Mouse (Mus musculus) spleen, postnatal 4 days (tissue): ENCODE measurements around the gene Nmb.
A peak's percentile ranks its signal among the peaks of the same experiment; 100 is the strongest.
"Not testable (repeated sequence)": the region's sequence is repeated elsewhere in the genome, so short reads cannot be mapped to it uniquely, and the experiment has no call there.

ENCODE experiments used
- DNase-seq, 2 experiments: peaks; one replicate each; pipeline ENCODE4 v3.0.0; 2022; ENCODE audit warnings: low spot score in 2 of 2

Gene Nmb

GRCm38 (mm10) chr7:80904921-80905515 is at the start of gene Nmb:
Gene Nmb, minus strand, starts transcription at chr7:80905076.
- DNase-seq: peak; percentile 52 to 75

- no peak for DNase-seq
Measured at GRCm38 (mm10) chr7:80954251-80954650, 49.4 kb upstream of the Nmb start.

- no peak for DNase-seq
Measured at GRCm38 (mm10) chr7:80952140-80952539, 47.3 kb upstream of the Nmb start.

- no peak for DNase-seq
Measured at GRCm38 (mm10) chr7:80951461-80951860, 46.6 kb upstream of the Nmb start.

GRCm38 (mm10) chr7:80947445-80948350 is 42.8 kb upstream of the Nmb start, which contains the start of gene Sec11a:
Gene Sec11a, minus strand, starts transcription at chr7:80947780.
- DNase-seq: peak; percentile 91 to 96

- DNase-seq: no peak
Measured at GRCm38 (mm10) chr7:80939808-80940207, 34.9 kb upstream of the Nmb start.

GRCm38 (mm10) chr7:80937304-80937666 is 32.4 kb upstream of the Nmb start:
- not testable (repeated sequence) for DNase-seq

GRCm38 (mm10) chr7:80936617-80937303 is 31.9 kb upstream of the Nmb start:
- DNase-seq: not testable (repeated sequence)

GRCm38 (mm10) chr7:80935834-80936233 is 31.0 kb upstream of the Nmb start:
- no peak for DNase-seq

GRCm38 (mm10) chr7:80932777-80933176 is 27.9 kb upstream of the Nmb start:
- no peak for DNase-seq

GRCm38 (mm10) chr7:80931618-80932207 is 26.8 kb upstream of the Nmb start:
- DNase-seq: no peak

GRCm38 (mm10) chr7:80923165-80923564 is 18.3 kb upstream of the Nmb start:
- no peak for DNase-seq

- no peak for DNase-seq
Measured at GRCm38 (mm10) chr7:80919647-80920008, 14.8 kb upstream of the Nmb start.

- no peak for DNase-seq
Measured at GRCm38 (mm10) chr7:80918982-80919646, 14.2 kb upstream of the Nmb start.

- DNase-seq: no peak
Measured at GRCm38 (mm10) chr7:80917916-80918465, 13.1 kb upstream of the Nmb start.

- no peak for DNase-seq
Measured at GRCm38 (mm10) chr7:80912496-80912895, 7.6 kb upstream of the Nmb start.

- no peak for DNase-seq
Measured at GRCm38 (mm10) chr7:80911053-80911452, 6.2 kb upstream of the Nmb start.

GRCm38 (mm10) chr7:80903625-80904422 is 1.1 kb downstream of the Nmb start:
- no peak for DNase-seq

- DNase-seq: no peak
Measured at GRCm38 (mm10) chr7:80901541-80902274, 3.2 kb downstream of the Nmb start.
